Mouse (Mus musculus) MEL-GATA-1-ER (cell line): ENCODE measurements around the gene Dnajc13.

Experiments
- DNase-seq: peaks from one replicate; pipeline ENCODE4 v3.0.0-alpha.2; 2012; ENCODE audit warnings: low read depth; ENCODE audit errors: extremely low read depth

Dnajc13 gene

DNA sequence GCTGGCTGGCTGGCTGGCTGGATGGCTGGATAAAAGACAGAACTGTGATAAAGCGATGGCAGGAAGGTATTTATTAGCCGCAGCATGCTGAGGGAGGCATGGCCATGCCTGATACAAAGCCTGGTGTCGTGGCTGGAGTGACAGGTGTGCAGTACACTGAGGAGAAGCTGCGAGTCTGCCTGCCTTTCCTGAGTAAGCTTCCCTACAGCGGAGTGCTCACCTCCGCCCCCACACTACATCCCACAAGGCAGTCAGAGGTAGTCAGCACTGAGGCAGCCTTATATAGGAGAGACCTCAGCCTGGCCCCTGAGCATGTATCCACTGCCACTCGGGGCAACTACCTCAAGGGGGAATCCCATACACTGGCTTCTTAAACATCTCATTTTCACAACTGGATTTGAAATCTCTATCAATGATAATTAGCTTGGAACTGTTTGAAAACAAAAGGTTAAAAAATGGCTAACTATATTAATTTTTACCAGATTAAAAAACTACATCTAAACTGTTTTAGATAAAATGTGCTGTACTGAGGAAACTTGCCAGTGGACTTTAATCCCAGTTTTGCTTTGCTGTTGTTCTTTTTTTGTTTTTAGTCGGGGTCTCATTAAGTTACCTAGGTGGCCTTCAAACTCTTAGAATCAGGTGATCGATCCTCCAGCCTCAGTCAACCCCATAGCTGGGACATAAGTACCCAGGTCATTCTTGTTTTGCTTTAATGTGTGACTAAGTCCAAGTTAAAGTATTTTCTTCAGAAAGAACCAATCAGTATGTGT lies 8.1 kb downstream of the Dnajc13 start:
- DNase-seq = no peak

DNA sequence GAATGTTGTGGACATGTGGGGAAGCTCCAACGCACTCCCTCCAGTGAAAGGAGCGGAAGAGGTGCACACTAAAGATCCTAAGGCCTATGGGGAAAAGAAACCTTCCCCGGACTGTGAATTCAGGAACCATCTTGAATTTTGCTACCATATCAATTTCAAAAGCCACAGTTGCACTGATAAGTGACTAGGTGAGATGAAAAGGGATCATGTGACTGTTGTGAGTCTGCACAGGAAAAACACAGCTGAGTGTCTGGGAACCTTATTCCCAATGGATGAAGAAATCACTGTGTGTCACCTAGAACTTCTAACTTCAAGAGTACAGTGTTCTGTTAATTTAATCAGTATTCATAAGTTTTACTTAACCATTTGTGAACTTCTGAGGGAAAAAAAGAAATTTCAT lies 10.1 kb downstream of the Dnajc13 start:
- no peak for DNase-seq

DNA sequence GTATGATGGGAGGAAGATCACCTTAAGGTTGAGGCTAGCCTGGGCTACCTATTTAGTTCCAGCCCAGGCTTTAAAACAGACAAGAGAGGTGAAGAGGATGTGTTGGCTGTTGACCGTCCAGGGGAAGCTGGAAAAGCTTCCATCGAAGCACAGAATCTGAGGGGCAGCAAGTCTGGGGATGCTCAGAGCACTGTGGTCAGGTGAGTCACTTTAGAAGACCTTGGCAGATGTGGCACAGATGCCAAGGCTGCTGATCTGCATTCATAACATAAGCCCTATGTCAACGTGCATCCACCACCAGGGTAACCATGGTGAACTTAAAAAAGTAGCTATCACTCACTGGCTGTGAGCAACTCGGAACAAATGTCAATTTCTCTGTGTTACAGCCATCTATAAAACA lies 11.0 kb downstream of the Dnajc13 start:
- DNase-seq = no peak

DNA sequence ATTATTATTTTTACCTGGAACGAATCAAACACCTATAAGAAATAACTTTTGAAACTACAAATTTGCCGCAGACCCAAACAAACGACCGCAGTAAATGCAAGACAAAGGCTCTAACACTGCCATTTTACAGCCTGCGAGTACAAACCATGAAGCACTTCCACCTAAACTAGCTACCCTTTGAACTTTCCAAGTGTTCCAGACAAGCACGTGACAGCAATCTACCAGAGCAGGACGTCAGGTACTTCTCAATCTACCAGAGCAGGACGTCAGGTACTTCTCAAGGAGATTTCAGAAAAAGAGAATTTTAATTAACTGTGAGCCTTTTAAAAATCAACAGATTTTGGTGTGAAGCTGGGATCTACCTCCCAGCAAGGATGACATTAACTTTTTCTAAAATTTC lies 11.6 kb downstream of the Dnajc13 start:
- DNase-seq = no peak

DNA sequence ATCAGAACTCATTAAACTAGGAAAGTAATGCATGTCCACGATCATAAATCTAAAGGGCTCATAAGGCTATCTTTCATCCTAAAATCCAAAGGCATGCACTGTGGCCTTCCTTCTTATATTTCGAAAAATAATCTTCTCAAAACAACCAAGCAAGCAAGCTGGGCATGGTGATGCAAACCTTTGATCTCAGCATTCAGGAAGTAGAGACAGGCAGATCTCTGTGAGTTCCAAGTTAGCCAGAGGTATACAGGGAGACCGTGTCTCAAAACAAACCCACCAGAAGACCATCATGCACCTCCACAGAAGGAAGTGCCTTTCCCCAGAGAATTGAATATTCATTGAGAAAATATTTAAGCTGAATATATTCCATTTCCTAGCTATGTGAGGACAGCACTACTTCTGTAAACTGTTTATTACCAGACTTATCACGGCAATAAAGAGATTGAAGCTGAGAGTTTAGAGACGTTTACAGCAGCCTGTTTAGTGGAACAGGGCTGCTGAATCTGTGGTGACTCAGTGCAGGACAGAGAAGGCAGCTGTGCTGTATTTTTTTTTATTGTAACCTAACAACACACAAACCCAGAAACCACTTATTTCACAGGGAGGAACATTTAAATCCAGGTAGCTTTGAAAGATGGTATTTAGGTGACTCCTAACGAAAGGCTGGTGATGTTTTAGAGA lies 15.3 kb downstream of the Dnajc13 start:
- no peak for DNase-seq

DNA sequence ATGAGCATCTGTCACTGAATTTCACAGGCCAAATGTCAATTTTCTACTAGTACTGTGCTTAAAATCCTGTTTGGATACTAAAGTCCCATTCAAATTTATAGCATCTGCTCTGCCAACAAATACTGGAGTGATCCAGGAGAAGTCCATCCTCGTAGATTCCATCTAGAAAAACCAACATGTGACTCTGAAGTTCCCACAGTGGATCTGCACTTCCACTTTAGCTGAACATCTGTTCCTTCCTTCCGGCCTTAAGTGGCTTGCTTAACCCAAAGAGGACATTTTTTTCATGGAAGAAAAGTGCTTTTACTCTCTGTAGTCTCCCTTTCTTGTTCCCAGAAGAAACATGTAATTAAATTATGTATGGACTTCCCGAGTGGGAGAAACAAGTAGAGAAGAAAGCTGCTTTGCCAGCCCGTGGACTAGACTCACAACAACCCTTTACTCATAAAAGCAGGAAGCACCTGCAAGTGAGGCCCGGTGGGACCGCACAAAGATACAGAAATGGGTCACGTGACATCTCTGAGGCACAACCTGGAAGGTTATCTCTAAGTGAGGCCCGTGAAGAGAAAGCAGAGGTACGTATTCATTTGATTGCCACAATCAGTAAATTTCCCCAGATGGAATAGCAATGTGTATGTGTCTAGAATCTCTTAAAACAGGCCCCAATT lies 18.8 kb downstream of the Dnajc13 start:
- no peak for DNase-seq

DNA sequence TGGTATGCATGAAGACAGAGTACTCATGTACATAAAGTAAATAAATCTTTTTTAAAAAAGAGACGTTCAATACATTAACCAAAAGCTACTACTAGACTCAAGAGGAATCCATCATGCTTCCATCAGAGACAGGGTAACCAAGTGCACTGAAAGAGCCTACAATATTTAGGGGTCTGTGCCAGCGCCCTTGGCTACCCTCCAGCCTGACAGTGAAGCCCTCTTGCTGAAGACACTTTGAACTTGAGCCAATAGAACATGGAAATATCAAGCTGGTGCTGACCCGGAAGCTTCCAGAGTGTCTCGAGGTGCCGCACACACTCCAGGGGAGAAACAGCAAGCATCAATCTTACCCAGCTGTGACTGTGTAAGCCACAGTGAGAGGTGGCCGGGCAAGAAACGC lies 22.6 kb downstream of the Dnajc13 start:
- no peak for DNase-seq

DNA sequence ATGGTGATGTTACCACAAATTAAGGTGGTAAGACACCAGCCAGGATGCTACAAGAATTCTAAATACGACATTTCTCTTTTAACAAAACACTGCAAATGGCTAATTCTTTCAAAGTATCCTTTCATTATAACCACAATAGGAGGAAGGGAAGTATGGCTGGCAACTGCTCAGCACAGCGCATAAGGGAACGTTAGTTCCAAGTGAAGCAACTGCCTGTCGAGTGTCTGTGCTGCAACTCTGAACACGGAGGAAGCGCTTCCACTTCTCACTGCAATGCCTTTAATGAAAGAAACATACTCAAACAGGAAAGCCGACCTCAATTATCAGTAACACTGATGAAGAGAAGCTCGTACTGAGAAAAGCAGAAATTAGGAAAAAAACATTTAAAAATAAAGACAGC lies 23.7 kb downstream of the Dnajc13 start:
- no peak for DNase-seq

DNA sequence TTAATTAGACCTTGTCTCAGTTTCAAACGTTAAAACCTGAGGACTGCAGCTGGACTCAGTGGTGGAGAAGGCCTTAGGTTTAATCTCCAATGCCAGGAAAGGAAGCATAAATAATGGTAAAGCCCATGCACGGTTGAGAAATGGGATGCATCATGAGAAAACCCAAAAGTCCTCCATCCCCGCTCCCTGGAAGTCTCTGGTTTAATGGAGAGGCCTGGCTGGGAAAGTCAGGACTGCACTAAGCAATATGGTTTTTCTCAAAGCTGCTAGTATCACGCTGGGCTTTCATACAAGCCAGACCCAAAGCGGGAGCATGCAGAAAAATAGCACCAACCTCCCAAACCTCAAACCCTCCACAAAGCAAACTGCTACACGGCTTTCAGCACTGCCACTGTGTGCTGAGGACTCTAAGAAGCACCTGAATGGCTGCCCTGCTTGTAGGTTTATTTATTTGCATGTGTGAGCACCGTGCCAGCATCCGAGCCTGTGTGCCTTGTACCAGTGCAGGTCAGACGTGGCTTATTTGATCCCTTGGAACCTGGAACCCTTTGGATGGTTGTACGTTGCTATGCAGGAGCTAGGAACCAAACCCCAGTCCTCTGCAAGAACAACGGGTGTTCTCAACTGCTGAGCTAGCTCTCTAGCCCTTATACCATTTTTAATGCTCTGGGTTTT lies 26.3 kb downstream of the Dnajc13 start:
- no peak for DNase-seq

DNA sequence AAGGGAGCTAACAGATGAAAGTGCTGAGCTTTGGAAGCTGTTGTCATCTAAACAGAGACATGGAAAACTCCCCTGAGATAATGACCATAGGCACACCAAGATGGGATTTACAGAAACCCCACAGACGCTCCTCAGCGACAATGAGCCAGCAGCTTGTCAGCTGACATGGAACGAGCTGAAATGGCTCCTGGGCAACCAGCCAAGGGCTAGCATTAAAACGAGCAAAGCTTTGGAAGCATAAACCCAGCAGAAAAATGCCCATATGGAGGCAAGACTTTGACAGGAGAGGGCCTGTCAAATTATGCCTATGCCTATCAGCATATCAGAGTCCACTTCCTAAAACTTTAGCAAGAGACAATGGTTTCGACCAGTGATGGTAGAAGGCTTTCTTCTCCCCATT lies 27.0 kb downstream of the Dnajc13 start:
- no peak for DNase-seq

DNA sequence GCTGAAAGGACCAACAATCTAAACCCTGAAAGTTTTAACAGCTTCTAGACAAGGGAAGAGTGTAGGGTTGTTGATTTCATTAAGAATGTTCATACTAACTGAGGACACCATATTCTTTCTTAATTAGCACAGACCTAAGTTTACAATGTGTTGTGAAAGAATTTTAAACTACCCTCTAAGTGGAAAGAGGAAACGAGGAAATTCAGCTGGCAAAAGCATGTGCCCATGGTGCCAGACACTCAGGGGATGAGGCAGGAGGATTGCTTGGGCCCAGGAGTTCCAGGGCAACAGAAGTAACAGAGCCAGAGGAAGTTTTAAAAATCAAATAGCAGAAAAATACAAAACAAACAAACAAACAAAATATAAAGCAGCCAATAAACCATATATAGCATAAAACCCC lies 28.9 kb downstream of the Dnajc13 start:
- no peak for DNase-seq

DNA sequence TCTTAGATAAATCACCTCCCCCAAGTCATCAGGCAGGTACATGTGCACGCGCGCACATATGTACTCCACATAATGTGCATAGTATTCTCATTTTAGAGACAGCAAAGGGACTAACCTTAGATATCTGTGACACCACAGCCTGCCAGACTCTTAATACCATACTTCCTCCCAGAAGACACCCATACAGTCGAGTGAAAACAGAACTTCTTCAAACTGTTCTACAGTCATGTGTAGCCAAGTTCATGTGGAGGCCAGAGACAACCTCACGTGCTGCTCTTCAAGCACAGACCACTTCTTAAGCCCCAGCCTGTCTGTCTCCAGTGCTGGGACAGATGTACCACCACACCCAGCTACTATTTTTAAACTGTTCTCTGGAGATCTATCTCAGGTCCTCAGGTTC lies 29.7 kb downstream of the Dnajc13 start:
- DNase-seq = no peak

DNA sequence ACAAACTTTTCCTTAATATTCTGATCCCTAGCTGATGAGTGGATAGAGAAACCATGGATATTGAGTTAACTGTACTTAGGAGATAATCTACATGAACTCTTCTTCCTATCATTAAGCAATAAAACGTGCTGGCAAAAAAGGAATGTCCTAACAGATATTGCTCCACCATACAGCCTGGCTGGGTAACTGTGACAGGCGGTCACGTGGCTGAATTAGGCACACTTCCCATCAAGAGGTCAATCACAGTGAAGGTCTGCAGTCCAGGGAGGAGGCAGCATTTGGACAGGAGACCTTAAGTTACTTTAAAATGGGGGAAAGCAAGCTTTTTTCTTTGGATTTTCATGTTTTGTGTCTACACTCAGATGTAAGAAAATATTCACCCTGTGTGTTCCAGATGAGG lies 30.7 kb downstream of the Dnajc13 start:
- DNase-seq = no peak

DNA sequence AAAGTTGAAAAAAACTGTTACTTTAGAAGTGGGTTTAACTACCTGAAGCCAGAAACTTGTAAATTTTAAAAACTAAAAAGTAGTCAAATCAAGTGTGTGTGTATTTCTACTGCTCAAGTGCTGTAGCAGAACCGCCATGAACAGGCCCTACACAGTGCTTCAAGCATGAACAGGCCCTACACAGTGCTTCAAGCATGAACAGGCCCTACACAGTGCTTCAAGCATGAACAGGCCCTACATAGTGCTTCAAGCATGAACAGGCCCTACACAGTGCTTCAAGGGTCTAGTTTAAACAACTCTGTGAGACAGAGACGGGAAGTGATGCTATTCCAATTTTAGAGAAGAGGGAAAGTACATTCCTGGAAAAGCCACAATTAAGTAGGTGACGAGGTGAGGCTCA lies 51.3 kb downstream of the Dnajc13 start:
- DNase-seq = no peak

DNA sequence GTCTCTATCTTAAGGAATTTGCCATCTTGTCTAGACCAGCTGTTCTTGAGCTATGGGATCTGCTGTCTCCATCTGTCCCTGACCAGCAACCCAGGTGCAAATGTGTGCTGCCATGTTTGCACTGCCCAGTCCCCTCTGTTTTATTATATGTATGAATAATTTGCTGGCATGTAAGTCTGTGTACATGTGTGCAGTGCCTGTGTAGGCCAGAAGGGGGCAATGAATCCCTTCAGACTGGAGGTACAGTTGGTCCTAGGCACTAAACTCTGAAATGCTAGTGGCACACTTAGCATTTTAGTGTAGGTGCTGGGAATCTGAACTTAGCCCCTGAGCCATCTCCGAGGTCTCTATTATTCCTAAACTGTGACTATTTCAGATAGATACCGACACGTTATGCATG lies 58.9 kb downstream of the Dnajc13 start:
- DNase-seq = peak; percentile 32

DNA sequence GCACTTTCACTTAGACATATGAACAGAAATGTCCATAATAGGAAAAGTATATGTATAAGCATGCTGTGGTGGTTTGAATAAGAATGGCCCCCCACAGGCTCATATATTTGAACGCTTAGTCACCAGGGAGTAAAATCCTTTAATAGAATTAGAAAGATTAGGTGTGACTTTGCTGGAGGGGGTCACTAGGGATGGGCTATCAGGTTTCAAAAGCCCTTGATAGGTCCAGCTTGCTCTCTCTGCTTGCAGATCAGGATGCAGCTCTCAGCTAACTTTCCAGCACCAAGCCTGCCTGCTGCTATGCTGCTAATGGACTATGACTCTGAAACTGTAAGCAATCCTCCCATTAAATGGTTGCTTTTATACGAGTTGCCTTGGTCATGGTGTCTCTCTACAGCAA lies 68.2 kb downstream of the Dnajc13 start:
- DNase-seq = no peak

DNA sequence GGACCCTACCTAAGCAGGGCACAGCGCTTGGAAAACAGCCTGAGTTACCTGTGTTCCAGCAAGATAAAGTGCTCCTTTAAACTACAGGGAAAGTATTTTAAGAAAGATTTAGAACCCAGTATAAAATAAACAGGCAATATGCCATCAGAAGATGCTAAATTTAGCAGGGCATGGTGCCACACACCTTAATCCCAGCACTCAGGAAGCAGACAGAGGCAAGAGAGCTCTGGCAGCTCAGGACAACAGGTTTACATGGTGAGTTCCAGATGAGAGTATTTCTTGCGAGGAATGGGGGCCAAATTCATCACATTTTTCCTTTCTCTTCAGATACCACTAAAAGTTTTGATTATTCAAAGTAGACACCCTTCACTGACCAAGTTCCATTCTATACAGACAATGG lies 68.8 kb downstream of the Dnajc13 start:
- DNase-seq = no peak

DNA sequence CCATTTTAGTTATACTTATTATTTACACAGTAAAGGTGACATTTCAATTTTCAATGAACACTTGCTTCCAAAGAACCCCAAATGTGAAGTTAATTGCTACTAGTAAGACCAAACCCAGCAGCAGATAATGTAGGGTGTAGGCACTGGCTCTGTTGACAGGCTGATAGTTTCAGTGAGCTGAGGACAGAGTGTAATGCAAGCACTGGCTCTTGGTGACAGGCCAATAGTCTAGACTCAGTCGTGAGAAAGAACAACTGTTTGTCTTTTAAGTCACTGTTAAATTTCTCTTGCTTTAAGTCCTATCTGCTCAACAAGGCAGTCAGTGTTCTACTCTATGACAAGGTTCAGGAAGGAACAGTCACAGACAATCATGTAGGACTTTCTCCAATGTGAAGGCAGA lies 69.4 kb downstream of the Dnajc13 start:
- no peak for DNase-seq

DNA sequence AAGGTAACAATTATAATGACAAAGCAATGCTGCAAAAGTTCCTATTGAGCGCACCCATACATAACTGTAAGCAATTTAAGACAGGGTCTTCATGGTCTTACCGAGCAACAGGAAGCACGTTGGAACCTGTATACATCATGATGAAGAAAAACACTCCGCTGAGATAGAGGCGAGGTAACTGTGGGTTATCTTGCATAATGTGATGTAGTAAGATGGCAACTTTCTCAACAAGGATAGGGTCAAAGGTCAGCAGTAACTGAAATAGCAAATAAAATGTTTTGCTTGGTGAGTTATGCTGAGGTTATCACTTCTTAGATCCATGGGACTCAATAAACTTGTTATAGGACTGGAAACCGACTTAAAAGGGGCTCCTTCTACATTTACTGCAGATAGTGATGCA lies 70.2 kb downstream of the Dnajc13 start:
- DNase-seq = no peak

DNA sequence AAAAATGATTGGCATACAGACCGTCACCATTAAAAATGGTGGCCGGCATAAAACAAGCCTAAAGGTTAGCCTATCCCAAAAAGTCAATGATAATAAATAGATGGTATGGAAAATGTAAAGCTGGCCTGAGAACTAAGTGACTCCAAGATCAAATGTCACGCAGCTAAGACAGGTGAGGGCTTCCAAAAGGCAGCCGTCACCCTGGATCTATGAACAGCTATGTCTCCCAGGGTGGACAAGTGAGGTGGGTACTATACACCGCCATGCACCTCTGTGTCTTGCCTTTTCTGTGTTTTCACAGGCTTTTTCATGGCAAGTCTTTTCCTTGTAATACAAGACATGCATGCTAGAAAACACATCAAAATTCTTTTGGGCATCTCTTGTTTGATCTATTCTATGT lies 73.1 kb downstream of the Dnajc13 start:
- DNase-seq = no peak

DNA sequence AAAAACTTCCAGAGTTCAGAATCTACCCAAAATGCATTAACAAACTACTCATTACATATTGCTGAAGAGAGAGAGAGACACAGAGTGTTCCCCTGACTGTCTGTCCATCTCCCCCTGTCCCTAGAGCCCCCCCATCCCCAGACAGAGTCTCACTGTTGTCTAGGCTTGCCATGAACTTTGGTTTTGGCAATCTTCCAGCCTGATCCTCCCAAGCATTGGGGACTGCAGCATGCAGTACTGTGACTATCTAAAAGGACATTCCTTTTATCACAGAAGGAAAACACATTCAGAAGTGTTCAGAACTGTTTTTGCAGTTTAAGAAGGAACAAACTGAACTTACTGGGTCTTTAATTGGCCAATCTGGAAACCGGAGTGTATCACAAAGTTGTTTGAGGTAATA lies 74.0 kb downstream of the Dnajc13 start:
- DNase-seq = no peak

DNA sequence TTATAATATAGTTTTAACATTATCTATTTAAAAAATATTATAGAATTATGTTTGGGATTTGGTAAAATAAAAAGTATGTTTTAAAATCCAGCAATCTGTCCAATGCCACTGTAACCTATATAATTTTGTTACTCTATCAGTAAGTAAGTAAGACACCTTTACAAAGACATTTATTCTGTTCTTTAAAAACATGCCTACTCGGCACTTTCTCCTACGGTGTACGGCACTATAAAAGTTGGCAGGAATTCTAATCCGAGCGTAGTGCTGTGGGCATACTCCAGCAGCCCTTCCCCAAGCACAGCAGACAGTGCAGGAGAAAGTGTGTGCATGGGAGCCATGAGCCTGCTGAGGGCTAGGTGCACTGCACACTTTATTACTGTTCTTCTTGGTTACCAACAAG lies 75.7 kb downstream of the Dnajc13 start:
- no peak for DNase-seq
